Mouse (Mus musculus): ENCODE measurements around the gene Wfs1.

- TF ChIP-seq CTCF (conservative IDR thresholded peaks at IDR 0.05; ENCODE audit: insufficient read depth, insufficient read length, low read depth, low read length) (peak; percentile 36), POLR2A (IDR thresholded peaks at IDR 0.05; ENCODE audit: low read depth, low read length) (no peak)
These were observed 13.0 kb upstream of the Wfs1 start for GRCm38 (mm10) chr5:37002001-37002400.

Data from kidney, adult 2 months (tissue).